Mouse (Mus musculus) thymus, adult 2 months (tissue): Measurements from ENCODE around the gene Akip1.

Experiments used
- CTCF ChIP-seq: fragments of 200-500 bp; IDR thresholded peaks from 2 replicates; pipeline ENCODE4 v1.5.1; 2012; ENCODE audit warnings: mild to moderate bottlenecking, control low read depth, low read length, moderate library complexity, borderline replicate concordance; ENCODE audit not compliant: control insufficient read depth, poor library complexity, insufficient read depth; ENCODE audit errors: extremely low read depth
- POLR2A ChIP-seq: fragments of 200-500 bp; IDR thresholded peaks from 2 replicates; pipeline ENCODE4 v1.6.1; 2012; ENCODE audit warnings: mild to moderate bottlenecking, low read length, control low read depth, moderate library complexity; ENCODE audit not compliant: control insufficient read depth, poor library complexity, insufficient read depth; ENCODE audit errors: extremely low read depth

- no peak for TF ChIP-seq CTCF
- no peak for TF ChIP-seq POLR2A
Measured at GRCm38 (mm10) chr7:109671581-109672471, 31.7 kb upstream of the Akip1 start.
